Mouse (Mus musculus) cerebellum, postnatal 36 days (tissue): ENCODE measurements around the gene 9230112D13Rik.

ENCODE experiments used
- DNase-seq, 2 experiments: peaks; one replicate each; pipeline ENCODE4 v3.0.0; 2021 to 2022; ENCODE audit warnings: mixed read lengths in 2 of 2

The 9230112D13Rik gene

GRCm38 (mm10) chr14:34522701-34523100, at the start of gene 9230112D13Rik:
Gene 9230112D13Rik, minus strand, starts transcription at chr14:34522801.
- DNase-seq, result no peak

- no peak for DNase-seq
Observed at GRCm38 (mm10) chr14:34571610-34572387, 49.2 kb upstream of the 9230112D13Rik start.

- DNase-seq, result no peak
Observed at GRCm38 (mm10) chr14:34570903-34571302, 48.3 kb upstream of the 9230112D13Rik start.

DNA sequence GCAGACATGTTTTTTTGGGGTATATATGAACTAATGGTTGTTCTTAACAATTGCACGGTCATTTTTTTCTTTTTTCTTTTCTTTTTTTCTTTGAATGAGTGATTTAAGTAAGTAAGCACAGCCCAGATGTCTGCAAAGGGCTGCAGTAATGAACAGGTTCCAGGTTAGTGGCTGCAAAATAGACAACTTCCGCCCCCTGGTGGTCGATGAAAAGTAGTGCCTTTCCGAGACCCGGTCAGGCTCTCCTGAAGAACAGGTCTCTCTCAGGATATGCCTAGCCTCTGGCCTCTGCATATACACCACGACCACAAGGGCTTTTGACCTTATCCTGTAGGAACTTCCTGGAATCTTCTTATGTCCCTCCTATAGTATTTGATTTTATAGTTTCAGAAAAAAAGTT, 47.7 kb upstream of the 9230112D13Rik start:
- DNase-seq, result peak; percentile 89 to 90

GRCm38 (mm10) chr14:34569534-34570194, 47.1 kb upstream of the 9230112D13Rik start:
- no peak for DNase-seq

- DNase-seq, result no peak
Observed at GRCm38 (mm10) chr14:34568626-34569025, 46.0 kb upstream of the 9230112D13Rik start.

GRCm38 (mm10) chr14:34567697-34568096, 45.1 kb upstream of the 9230112D13Rik start:
- no peak for DNase-seq

DNA sequence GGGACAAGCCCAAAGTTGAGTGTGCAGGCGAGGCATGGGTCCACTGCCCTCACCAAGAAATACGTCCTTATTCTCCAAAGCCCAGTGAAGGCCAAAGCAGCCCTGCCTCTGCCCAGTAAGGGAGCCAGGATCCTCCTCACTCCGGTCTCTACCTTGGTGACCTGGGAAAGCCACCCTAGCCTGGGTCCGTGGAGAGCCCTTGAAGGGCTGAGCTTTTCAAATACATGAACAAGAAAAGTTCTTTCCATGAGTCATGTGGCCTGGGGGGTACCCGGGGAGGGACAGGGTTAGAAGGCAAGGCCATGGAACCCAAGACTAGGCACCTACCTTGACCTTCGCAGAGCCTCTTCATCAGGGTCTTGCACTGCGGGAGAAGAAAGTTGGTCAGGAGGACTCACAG, 43.9 kb upstream of the 9230112D13Rik start:
- no peak for DNase-seq

- DNase-seq, result peak; percentile 26
Observed at GRCm38 (mm10) chr14:34565711-34566110, 43.1 kb upstream of the 9230112D13Rik start.

DNA sequence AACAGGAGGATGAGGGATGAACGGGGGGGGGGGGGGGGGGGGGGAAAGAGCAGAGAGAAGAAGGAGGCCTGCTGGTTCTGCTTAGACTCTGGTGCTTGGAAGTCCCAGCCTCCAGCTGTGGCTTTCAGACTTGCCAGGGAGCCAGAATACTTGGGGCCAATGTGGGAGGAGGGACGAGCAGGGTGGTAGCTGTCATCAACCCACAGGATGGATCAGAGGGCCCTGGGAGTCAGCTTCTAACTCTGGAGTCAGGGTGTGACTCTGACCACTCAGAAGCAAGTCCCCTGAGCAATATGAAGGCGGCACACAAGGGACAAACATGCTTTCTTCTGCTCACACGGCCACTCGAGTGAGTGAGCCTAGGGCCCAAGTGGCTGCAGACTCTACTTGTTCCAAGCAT, 42.0 kb upstream of the 9230112D13Rik start:
- no peak for DNase-seq

DNA sequence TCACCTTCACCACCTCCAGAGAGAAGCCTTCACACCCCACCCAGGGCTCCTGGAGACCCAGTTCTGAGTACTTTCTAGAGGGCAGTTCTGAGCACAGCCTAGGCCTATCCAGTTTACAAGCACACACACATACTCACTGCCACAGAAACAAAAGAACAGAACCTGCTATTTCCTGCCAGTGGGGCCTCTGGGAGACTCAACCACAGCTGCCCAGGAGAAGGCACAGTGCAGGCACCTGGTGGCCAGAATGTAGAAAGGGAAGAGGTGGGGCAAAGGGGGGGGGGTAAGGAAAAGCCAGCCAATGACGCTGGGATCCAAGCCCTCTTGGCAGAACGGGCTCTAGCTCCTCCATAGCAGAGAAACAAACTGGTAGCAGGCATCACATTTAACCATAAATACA, 39.8 kb upstream of the 9230112D13Rik start:
- DNase-seq, result no peak

- DNase-seq, result no peak
Observed at GRCm38 (mm10) chr14:34561647-34562046, 39.0 kb upstream of the 9230112D13Rik start.

DNA sequence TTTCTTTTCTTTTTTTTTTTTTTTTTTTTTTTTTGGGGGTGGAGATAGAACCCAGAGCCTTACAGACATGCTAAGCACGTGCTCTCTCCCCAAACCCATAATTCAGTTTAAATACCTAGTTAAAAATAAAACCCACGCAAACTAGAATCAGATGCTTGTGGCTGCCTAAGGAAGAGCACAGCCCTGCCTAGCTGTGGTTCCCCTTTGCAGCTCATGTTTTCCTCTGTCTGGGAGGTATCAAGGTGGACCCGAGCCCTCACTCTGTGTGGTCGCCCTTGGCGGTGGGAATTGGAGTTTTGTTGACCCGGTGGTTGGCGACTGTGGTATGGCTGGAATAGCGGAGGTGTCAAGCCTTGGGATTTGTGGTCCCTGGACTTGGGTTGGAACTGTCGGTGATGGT, 36.3 kb upstream of the 9230112D13Rik start:
- no peak for DNase-seq

DNA sequence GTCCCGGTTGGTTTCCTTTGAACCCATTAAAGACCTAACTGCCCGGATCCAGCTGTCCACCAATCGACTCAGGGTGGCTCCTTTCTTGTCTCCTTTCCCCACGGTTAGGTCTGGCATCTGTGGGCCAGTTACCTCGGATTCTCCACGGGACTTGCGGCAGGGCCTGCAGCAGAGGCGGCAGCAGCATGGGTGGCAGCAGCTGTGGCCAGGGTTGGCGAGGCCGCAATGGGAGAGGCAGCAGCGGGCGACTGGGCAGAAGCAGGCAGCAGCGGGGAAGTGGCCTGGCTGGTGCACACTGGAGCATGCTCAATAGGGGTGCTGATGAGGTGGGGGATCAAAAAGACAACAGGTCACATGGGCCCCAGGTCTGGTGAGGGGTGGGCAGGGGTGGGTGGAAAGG, 32.6 kb upstream of the 9230112D13Rik start:
- DNase-seq, result no peak

DNA sequence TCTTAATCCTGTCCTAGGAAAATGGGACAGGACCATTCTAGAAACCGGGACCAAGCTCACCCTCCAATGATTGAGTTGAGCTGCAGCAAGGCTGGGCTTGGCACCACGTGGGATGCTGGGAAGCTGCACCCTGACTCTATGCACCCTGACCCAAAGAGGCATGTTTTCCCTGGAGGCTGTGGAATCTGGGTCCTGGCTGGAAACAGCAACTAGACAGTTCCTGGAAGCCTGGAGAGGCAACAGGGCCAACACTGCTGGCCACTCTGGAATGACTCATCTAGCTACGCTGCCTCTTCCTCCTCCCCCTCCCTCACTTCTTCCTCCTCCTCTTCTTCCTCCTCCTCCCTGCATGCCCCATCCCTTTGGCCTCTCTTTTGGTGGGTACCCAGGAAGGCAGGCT, 31.4 kb upstream of the 9230112D13Rik start:
- DNase-seq, result no peak

DNA sequence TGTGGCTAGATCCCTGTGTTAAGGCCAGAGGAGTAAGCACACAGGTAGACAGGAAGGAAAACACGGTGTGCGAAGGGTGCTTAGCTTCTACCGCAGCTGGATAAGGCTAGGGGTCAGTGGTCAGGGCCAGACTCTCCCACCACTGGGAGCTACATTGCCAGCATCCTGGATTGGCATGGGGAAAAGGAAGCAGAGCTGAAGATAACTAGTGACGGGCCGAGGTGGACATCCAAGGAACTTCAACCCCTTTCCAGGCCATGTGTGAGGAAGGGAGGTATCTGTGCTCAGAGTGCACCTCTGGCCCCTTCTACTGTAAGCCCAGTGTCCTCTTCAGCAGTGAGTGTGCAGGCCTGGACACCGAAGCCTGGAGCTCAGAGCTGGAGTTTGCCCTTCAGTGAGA, 30.9 kb upstream of the 9230112D13Rik start:
- no peak for DNase-seq

- no peak for DNase-seq
Observed at GRCm38 (mm10) chr14:34552226-34552625, 29.6 kb upstream of the 9230112D13Rik start.

DNA sequence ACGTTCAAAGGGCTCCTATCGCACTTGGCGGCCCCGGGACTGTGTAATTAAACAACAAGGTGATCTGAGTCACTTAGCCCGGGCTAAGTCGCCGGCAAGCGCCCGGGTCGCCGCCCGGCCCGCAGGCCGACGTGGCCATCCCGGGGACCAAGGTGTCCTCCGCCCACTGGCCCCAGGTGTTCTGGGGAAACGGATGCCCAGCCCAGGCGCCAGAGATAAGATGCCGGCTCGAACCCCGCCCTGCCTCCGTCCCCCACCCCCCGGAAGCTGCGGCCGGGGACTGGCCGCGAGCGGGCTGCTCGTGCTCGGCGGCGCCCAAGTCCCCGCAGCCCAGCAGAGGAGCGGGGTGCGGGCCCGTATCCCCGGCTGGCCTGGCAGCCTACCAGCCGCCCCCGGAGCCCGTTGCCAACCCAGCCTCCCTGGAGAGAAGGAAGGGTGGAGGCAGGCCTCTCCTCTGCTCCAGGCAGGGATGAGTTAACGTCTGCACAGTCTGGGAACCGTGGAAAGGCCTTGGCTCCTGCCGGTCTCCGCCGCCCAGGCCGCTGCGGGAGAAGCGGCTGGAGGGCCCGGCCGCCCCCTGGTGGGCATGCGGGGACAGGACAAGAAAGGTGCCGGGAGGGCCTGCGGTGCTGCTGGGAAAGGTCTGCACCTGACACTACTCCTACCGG, 26.5 kb upstream of the 9230112D13Rik start:
- DNase-seq, result peak; percentile 84 to 89

GRCm38 (mm10) chr14:34548391-34549001, 25.9 kb upstream of the 9230112D13Rik start:
- peak; percentile 51 to 57 for DNase-seq

DNA sequence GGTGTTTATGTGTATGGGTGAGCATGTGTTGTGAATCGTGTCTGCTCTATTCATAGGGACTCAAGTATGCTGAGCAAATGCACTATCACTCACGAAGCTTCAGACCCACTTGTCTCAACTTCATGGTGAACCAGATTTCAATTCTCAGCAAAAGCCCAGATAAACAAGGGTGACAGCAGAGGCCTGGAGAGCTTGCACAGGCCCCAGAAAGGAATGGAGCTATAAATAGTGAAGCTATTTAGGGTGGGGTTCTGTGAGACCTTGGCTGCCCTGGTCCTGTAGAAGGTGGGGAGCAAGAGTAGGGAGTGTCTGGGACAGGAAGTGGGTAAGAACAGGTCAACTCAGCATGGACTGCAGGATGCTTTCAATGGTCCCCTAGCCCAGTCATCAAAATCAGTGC, 21.9 kb upstream of the 9230112D13Rik start:
- DNase-seq, result no peak

- DNase-seq, result no peak
Observed at GRCm38 (mm10) chr14:34544001-34544400, 21.4 kb upstream of the 9230112D13Rik start.

DNA sequence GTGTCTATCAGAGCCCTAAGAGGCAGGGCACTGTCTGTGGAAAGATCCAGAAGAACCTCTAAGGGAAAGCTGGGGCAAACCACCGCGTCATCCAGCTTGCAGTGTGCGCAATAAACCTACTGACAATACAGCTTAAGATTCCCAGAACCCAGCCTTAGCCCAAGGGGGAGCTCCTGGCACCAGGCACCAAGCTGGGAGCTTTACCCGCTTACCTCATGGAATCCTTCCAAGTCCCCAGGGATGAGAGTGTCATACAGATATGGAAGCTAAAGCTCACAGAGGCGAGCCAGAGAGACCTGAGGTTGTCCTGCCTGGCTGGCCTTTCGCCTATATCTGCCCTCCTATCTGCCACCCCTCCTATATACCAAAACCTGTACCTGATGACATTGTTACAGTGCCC, 21.0 kb upstream of the 9230112D13Rik start:
- DNase-seq, result no peak

- DNase-seq, result no peak
Observed at GRCm38 (mm10) chr14:34541896-34542295, 19.3 kb upstream of the 9230112D13Rik start.
